Mouse (Mus musculus): ENCODE measurements around the gene Olfr354. TPM values are rescaled to one million over a fixed set of nuclear protein-coding genes. Genes with fewer than 3 reads are reported as not detected.

The Olfr354 gene
- not detected in 2 replicates for polyA plus RNA-seq (2014; fragmentation: Nextera tagmentation; extraction: Ambion mirVana)

DNA sequence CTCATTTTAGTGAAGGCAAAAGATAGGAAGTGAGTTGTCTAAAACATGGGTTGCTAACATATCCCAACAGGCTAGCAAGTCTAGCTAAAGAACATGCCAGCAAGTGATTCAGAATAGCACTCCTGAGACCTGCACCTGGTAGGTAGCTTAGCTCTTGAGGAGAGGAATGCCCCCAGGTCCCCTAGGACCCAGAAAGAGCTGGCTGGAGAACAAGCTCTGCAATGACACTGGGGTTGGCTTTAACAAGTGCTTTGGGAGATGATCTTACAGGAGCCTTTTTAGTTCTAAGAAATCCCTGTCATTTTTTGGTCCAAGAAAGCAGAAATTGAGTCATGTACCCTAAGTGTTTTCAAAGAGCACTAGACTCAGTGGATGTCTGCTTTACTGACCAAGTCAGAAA, at the start of gene Olfr354:
TSS of gene Olfr354 (plus strand) at position 301 of the 400 bp plus-strand sequence.
- Histone ChIP-seq H3K27me3 (ENCODE audit: control insufficient read depth, insufficient read depth, low read length) (no peaks in the 10 kb centered on the region), H3K9ac (ENCODE audit: low read length) (no peak within 1 kb of the TSS), H3K4me1 (replicated peaks; ENCODE audit: control insufficient read depth, insufficient read depth, low read length) (no peaks in the 10 kb centered on the region), H3K4me3 (ENCODE audit: low read depth, low read length) (no peak within 1 kb of the TSS), H3K27ac (ENCODE audit: low read depth, low read length) (no peak within 1 kb of the TSS), H3K36me3 (ENCODE audit: control insufficient read depth, insufficient read depth, low read length) (no peaks in the 10 kb centered on the region), H3K4me2 (ENCODE audit: low read depth, low read length, severe bottlenecking) (no peak within 1 kb of the TSS), H3K9me3 (ENCODE audit: control insufficient read depth, low read length) (no peaks in the 10 kb centered on the region; the same call in 1 of the 2 replicates)
- no peak for ATAC-seq (replicated peaks; ENCODE audit: low FRiP score)
- DNase-seq (ENCODE audit: low spot score), result no peak

DNA sequence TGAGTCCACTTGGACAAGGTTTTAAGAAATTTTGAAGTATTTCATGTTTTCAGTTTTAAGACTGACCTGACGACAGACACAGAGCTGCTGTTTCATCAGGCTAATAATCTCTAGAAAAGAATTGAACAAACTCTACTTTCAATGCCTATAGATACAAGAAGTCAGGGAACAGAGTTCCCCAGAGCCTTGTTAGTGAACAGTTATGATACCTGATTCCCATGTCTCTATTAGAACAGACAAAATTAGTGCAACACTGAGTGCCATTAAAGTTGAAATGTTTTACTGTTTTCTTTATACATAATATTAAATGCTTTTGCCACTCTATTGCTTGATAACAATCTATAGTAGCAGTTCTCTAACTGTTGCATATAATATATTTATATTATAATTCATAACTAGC, 42.9 kb upstream of the Olfr354 start, which contains the start of gene Olfr351:
TSS of gene Olfr351 (minus strand) at position 101 of the 400 bp plus-strand sequence.
- H3K4me3 ChIP-seq (ENCODE audit: low read depth, low read length), result no peak within 1 kb of the TSS
- no peak within 1 kb of the TSS for H3K4me2 ChIP-seq (ENCODE audit: low read depth, low read length, severe bottlenecking)
- H3K27ac ChIP-seq (ENCODE audit: low read depth, low read length), result no peak within 1 kb of the TSS
- no peaks in the 10 kb centered on the region for H3K36me3 ChIP-seq (ENCODE audit: control insufficient read depth, insufficient read depth, low read length)
- no peaks in the 10 kb centered on the region for H3K27me3 ChIP-seq (ENCODE audit: control insufficient read depth, insufficient read depth, low read length)
- WGBS, result 80% methylated on average over 1 of the region's 1 CpGs
- ATAC-seq (replicated peaks; ENCODE audit: low FRiP score) (no peak), DNase-seq (ENCODE audit: low spot score) (no peak)
- no peak within 1 kb of the TSS for H3K9ac ChIP-seq (ENCODE audit: low read length)
- H3K9me3 ChIP-seq (ENCODE audit: control insufficient read depth, low read length), result no peaks in the 10 kb centered on the region; the same call in 1 of the 2 replicates
- no peaks in the 10 kb centered on the region for H3K4me1 ChIP-seq (replicated peaks; ENCODE audit: control insufficient read depth, insufficient read depth, low read length)

DNA sequence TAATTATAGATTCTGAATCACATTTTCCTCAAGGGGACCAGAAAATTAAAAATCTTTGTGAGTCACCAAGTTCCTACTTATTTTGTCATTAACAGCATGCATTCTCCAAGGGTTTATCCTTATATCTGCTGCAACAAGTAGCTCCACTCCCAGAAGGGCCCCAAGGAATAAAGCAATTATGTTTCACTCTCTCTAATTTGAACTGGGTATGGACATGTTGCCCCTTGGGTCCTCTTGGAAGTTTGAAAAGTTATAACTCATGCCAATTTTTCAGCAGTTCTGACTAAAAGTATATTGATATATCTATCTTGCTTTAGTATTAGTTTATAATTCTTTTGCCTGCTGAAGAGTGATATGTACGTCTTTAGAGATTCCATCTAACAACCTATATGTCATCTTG, 37.3 kb upstream of the Olfr354 start, which contains the start of gene Olfr352:
TSS of gene Olfr352 (plus strand) at position 301 of the 400 bp plus-strand sequence.
- Histone ChIP-seq H3K9ac (ENCODE audit: low read length) (no peak within 1 kb of the TSS), H3K4me1 (replicated peaks; ENCODE audit: control insufficient read depth, insufficient read depth, low read length) (no peaks in the 10 kb centered on the region), H3K4me3 (ENCODE audit: low read depth, low read length) (no peak within 1 kb of the TSS), H3K36me3 (ENCODE audit: control insufficient read depth, insufficient read depth, low read length) (no peaks in the 10 kb centered on the region), H3K27ac (ENCODE audit: low read depth, low read length) (no peak within 1 kb of the TSS), H3K4me2 (ENCODE audit: low read depth, low read length, severe bottlenecking) (no peak within 1 kb of the TSS), H3K9me3 (ENCODE audit: control insufficient read depth, low read length) (no peaks in the 10 kb centered on the region; the same call in none of the 2 replicates), H3K27me3 (ENCODE audit: control insufficient read depth, insufficient read depth, low read length) (no peaks in the 10 kb centered on the region)
- ATAC-seq (replicated peaks; ENCODE audit: low FRiP score) (no peak), DNase-seq (ENCODE audit: low spot score) (no peak)
- 91% methylated on average over 1 of the region's 1 CpGs for WGBS

DNA sequence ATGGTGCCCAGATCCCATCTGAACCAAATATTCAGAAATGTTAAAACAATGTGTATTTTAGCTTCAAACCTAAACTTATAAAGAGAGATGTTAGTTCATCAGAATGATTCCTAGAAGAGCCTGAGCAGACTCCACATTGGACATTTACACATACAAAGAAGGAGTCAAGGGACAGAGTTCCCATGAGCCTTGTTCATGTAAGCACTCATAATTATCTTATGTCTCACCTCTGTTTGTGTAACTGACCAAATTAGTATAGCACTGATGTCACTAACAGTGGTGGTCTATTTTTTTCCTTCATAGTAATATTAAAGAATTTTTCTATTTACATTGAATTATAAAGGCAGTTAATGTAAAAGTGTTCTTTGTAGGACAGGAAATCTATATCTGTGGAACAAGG, 12.6 kb upstream of the Olfr354 start, which contains the start of gene Olfr353:
TSS of gene Olfr353 (minus strand) at position 101 of the 400 bp plus-strand sequence.
- ATAC-seq (replicated peaks; ENCODE audit: low FRiP score), result no peak
- no peak within 1 kb of the TSS for H3K4me2 ChIP-seq (ENCODE audit: low read depth, low read length, severe bottlenecking)
- H3K27me3 ChIP-seq (ENCODE audit: control insufficient read depth, insufficient read depth, low read length), result no peaks in the 10 kb centered on the region
- H3K4me3 ChIP-seq (ENCODE audit: low read depth, low read length), result no peak within 1 kb of the TSS
- no peak for DNase-seq (ENCODE audit: low spot score)
- H3K4me1 ChIP-seq (replicated peaks; ENCODE audit: control insufficient read depth, insufficient read depth, low read length), result no peaks in the 10 kb centered on the region
- no peaks in the 10 kb centered on the region for H3K36me3 ChIP-seq (ENCODE audit: control insufficient read depth, insufficient read depth, low read length)
- no peak within 1 kb of the TSS for H3K27ac ChIP-seq (ENCODE audit: low read depth, low read length)
- no peak within 1 kb of the TSS for H3K9ac ChIP-seq (ENCODE audit: low read length)
- H3K9me3 ChIP-seq (ENCODE audit: control insufficient read depth, low read length), result peaks cover 4% of the 10 kb centered on the region; the same call in 1 of the 2 replicates

DNA sequence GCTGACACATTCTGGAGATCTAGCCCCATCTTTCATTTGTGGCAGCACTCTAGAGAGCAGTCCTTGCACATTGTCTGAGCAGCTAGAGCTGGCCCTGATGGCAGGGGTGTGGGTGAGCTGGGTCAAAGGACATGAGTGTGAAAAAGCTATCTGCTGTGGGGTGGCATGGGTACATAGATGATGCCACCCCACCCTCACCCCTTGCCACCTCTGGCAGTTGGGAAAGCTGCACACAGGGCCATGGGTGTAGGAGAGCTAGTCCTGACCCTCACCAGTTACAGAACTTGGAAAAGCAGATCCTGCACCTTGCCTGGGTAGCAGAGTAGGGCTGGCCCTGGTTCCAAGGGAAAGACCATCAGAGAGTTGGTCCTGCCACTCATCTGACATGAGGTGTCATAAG, 8.4 kb upstream of the Olfr354 start:
- H3K9me3 ChIP-seq (ENCODE audit: control insufficient read depth, low read length), result peaks cover 4% of the 10 kb centered on the region; the same call in 1 of the 2 replicates
- no peak overlapping the region for H3K27ac ChIP-seq (ENCODE audit: low read depth, low read length)
- no peak overlapping the region for H3K9ac ChIP-seq (ENCODE audit: low read length)
- H3K27me3 ChIP-seq (ENCODE audit: control insufficient read depth, insufficient read depth, low read length), result no peaks in the 10 kb centered on the region
- no peak overlapping the region for H3K4me2 ChIP-seq (ENCODE audit: low read depth, low read length, severe bottlenecking)
- H3K4me1 ChIP-seq (replicated peaks; ENCODE audit: control insufficient read depth, insufficient read depth, low read length), result no peaks in the 10 kb centered on the region
- ATAC-seq (replicated peaks; ENCODE audit: low FRiP score) (no peak), DNase-seq (ENCODE audit: low spot score) (no peak)
- no peaks in the 10 kb centered on the region for H3K36me3 ChIP-seq (ENCODE audit: control insufficient read depth, insufficient read depth, low read length)
- H3K4me3 ChIP-seq (ENCODE audit: low read depth, low read length), result no peak overlapping the region

DNA sequence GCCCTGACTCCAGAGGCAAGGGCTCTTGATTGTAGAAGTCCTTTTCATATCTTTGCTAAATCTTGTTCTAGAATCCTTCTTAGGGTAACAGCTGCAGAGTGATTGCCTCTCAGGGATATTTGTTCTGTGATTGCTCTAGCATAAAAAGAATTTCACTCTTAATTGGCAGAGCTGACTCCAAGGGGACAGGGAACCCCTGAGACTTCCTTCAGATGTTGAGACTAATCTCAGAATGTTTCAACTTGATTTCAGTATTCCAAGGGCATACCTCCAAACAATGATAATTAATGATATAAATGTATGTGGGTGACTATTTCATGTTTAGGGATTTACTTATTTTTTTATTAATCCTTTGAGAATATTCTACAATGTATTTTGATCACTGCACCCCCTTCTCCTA, 23.3 kb downstream of the Olfr354 start, which contains the start of gene Olfr355:
TSS of gene Olfr355 (minus strand) at position 101 of the 400 bp plus-strand sequence.
- ATAC-seq (replicated peaks; ENCODE audit: low FRiP score), result no peak
- no peak for DNase-seq (ENCODE audit: low spot score)

DNA sequence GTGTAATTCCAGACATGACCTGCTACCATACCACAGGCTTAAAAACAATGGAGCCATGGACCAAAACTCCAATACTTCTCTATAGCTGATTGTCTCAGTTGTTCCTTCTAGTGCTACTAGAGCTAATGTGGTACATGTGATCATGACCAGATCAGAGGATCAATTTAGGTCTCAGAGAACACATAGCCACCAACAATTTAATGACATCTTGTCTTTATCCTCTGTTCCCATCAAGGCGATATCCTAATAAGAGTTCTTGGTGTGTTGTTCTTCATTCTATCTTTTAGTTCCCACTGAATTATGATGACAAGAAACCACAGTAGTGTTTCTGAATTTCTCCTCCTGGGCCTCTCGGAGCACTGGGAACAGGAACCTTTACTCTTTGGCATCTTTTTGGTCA, 31.3 kb downstream of the Olfr354 start, which contains the start of gene Olfr356:
TSS of gene Olfr356 (plus strand) at position 301 of the 400 bp plus-strand sequence.
- no peaks in the 10 kb centered on the region; the same call in 1 of the 2 replicates for H3K9me3 ChIP-seq (ENCODE audit: control insufficient read depth, low read length)
- no peaks in the 10 kb centered on the region for H3K27me3 ChIP-seq (ENCODE audit: control insufficient read depth, insufficient read depth, low read length)
- H3K9ac ChIP-seq (ENCODE audit: low read length), result no peak within 1 kb of the TSS
- no peaks in the 10 kb centered on the region for H3K36me3 ChIP-seq (ENCODE audit: control insufficient read depth, insufficient read depth, low read length)
- no peak within 1 kb of the TSS for H3K4me3 ChIP-seq (ENCODE audit: low read depth, low read length)
- H3K4me2 ChIP-seq (ENCODE audit: low read depth, low read length, severe bottlenecking), result no peak within 1 kb of the TSS
- DNase-seq (ENCODE audit: low spot score), result no peak
- H3K4me1 ChIP-seq (replicated peaks; ENCODE audit: control insufficient read depth, insufficient read depth, low read length), result no peaks in the 10 kb centered on the region
- H3K27ac ChIP-seq (ENCODE audit: low read depth, low read length), result no peak within 1 kb of the TSS
- ATAC-seq (replicated peaks; ENCODE audit: low FRiP score), result no peak
- WGBS, result 81% methylated on average over 2 of the region's 2 CpGs

More for the DNA sequence above, 23.3 kb downstream of the Olfr354 start, which contains the start of gene Olfr355:
- no peaks in the 10 kb centered on the region; the same call in 1 of the 2 replicates for H3K9me3 ChIP-seq (ENCODE audit: control insufficient read depth, low read length)
- no peak within 1 kb of the TSS for H3K9ac ChIP-seq (ENCODE audit: low read length)
- no peak within 1 kb of the TSS for H3K4me3 ChIP-seq (ENCODE audit: low read depth, low read length)
- H3K27me3 ChIP-seq (ENCODE audit: control insufficient read depth, insufficient read depth, low read length), result no peaks in the 10 kb centered on the region
- H3K4me2 ChIP-seq (ENCODE audit: low read depth, low read length, severe bottlenecking), result no peak within 1 kb of the TSS
- no peaks in the 10 kb centered on the region for H3K4me1 ChIP-seq (replicated peaks; ENCODE audit: control insufficient read depth, insufficient read depth, low read length)
- no peaks in the 10 kb centered on the region for H3K36me3 ChIP-seq (ENCODE audit: control insufficient read depth, insufficient read depth, low read length)
- H3K27ac ChIP-seq (ENCODE audit: low read depth, low read length), result no peak within 1 kb of the TSS

All from forebrain, embryonic 11.5 days (tissue).